Mouse (Mus musculus) C2C12 (cell line): ENCODE measurements around the gene Csrp2. TPM values are rescaled to one million over a fixed set of nuclear protein-coding genes. Genes with fewer than 3 reads are reported as not detected.

Experiments used
- H3K27me3 ChIP-seq: one replicate; pipeline ENCODE4 v1.6.1; 2011; ENCODE audit not compliant: control insufficient read depth, insufficient read depth, insufficient read length
- H3K36me3 ChIP-seq: one replicate; pipeline ENCODE4 v1.6.1; 2011; ENCODE audit not compliant: control insufficient read depth, insufficient read depth
- H3K4me3 ChIP-seq: one replicate; pipeline ENCODE4 v1.5.1; 2011; ENCODE audit warnings: mild to moderate bottlenecking, control low read depth; ENCODE audit not compliant: poor library complexity, insufficient read depth, severe bottlenecking
- H3K79me2 ChIP-seq: one replicate; pipeline ENCODE4 v1.6.1; 2011; ENCODE audit not compliant: control insufficient read depth, insufficient read depth
- H3K79me3 ChIP-seq: one replicate; pipeline ENCODE4 v1.6.1; 2011; ENCODE audit warnings: low read depth, control low read depth
- H3ac ChIP-seq: one replicate; pipeline ENCODE3; 2011; ENCODE audit warnings: low read depth; ENCODE audit not compliant: control insufficient read depth, insufficient read length
- CEBPB ChIP-seq: IDR thresholded peaks from one replicate; pipeline ENCODE4 v1.6.1; 2011; ENCODE audit warnings: low read depth, mild to moderate bottlenecking, control low read depth, moderate library complexity
- CTCF ChIP-seq: IDR thresholded peaks from one replicate; pipeline ENCODE4 v1.5.1; 2011; ENCODE audit not compliant: control insufficient read depth, insufficient read depth, insufficient read length
- FOSL1 ChIP-seq: IDR thresholded peaks from one replicate; pipeline ENCODE4 v1.8.0; 2011; ENCODE audit warnings: mild to moderate bottlenecking, low read length; ENCODE audit not compliant: poor library complexity, insufficient read depth, severe bottlenecking
- MAX ChIP-seq: IDR thresholded peaks from one replicate; pipeline ENCODE4 v1.6.1; 2011; ENCODE audit warnings: mild to moderate bottlenecking, control low read depth
- MYOD1 ChIP-seq: IDR thresholded peaks from one replicate; pipeline ENCODE4 v1.6.1; 2011; ENCODE audit warnings: low read depth; ENCODE audit not compliant: control insufficient read depth, insufficient read length
- MYOG ChIP-seq: IDR thresholded peaks from one replicate; pipeline ENCODE4 v1.6.1; 2011; ENCODE audit not compliant: control insufficient read depth, insufficient read length; ENCODE audit errors: extremely low read depth
- USF1 ChIP-seq: IDR thresholded peaks from one replicate; pipeline ENCODE4 v1.6.1; 2011; ENCODE audit warnings: low read depth, mild to moderate bottlenecking, control low read depth, moderate library complexity
- polyA plus RNA-seq: library from polyadenylated mRNA; unstranded; fragments of >200 nt; fragmentation: generic; extraction: Trizol; gene quantifications from one replicate; pipeline ENCODE4 v1.2.1, GENCODE M21; 2012; ENCODE audit warnings: missing spikeins

Csrp2 gene
- polyA plus RNA-seq, 1 experiment: 398 TPM

GRCm38 (mm10) chr10:110879426-110880066, 40.0 kb upstream of the Csrp2 start:
- H3ac ChIP-seq: no peak overlapping the region
- no peak overlapping the region for H3K4me3 ChIP-seq

GRCm38 (mm10) chr10:110881346-110881745, 38.2 kb upstream of the Csrp2 start:
- Histone ChIP-seq H3K79me3 (no peaks in the 10 kb centered on the region), H3K27me3 (no peaks in the 10 kb centered on the region), H3K36me3 (no peaks in the 10 kb centered on the region), H3K4me3 (no peak overlapping the region), H3ac (no peak overlapping the region), H3K79me2 (no peaks in the 10 kb centered on the region)
- TF ChIP-seq USF1 (no peak), MYOG (no peak), MAX (no peak), CTCF (no peak), MYOD1 (no peak), FOSL1 (no peak), CEBPB (no peak)

More at GRCm38 (mm10) chr10:110879426-110880066, 40.0 kb upstream of the Csrp2 start:
- no peaks in the 10 kb centered on the region for H3K36me3 ChIP-seq
- H3K27me3 ChIP-seq: no peaks in the 10 kb centered on the region
- TF ChIP-seq CTCF: no peak
- no peak for TF ChIP-seq MYOG
- TF ChIP-seq MAX: no peak
- TF ChIP-seq USF1: no peak
- TF ChIP-seq FOSL1: no peak
- TF ChIP-seq CEBPB: no peak
- TF ChIP-seq MYOD1: no peak
- no peaks in the 10 kb centered on the region for H3K79me2 ChIP-seq
- H3K79me3 ChIP-seq: no peaks in the 10 kb centered on the region

GRCm38 (mm10) chr10:110882701-110883100, 36.9 kb upstream of the Csrp2 start:
- Histone ChIP-seq H3K27me3 (no peaks in the 10 kb centered on the region), H3K36me3 (no peaks in the 10 kb centered on the region), H3ac (no peak overlapping the region), H3K79me3 (no peaks in the 10 kb centered on the region), H3K4me3 (no peak overlapping the region), H3K79me2 (no peaks in the 10 kb centered on the region)
- TF ChIP-seq MYOG (no peak), USF1 (no peak)

GRCm38 (mm10) chr10:110890656-110891272, 28.8 kb upstream of the Csrp2 start:
- no peaks in the 10 kb centered on the region for H3K27me3 ChIP-seq
- H3K79me3 ChIP-seq: no peaks in the 10 kb centered on the region
- H3K79me2 ChIP-seq: no peaks in the 10 kb centered on the region
- no peak overlapping the region for H3K4me3 ChIP-seq
- no peak overlapping the region for H3ac ChIP-seq
- no peak for TF ChIP-seq MAX
- TF ChIP-seq MYOD1: no peak
- TF ChIP-seq MYOG: no peak
- TF ChIP-seq CEBPB: no peak
- TF ChIP-seq FOSL1: no peak
- TF ChIP-seq CTCF: no peak
- TF ChIP-seq USF1: no peak
- no peaks in the 10 kb centered on the region for H3K36me3 ChIP-seq

- Histone ChIP-seq H3K36me3 (no peaks in the 10 kb centered on the region), H3K79me3 (no peaks in the 10 kb centered on the region), H3ac (no peak overlapping the region), H3K4me3 (no peak overlapping the region), H3K79me2 (no peaks in the 10 kb centered on the region), H3K27me3 (no peaks in the 10 kb centered on the region)
- TF ChIP-seq MYOD1 (no peak), FOSL1 (no peak), MYOG (no peak), USF1 (no peak), CTCF (no peak), MAX (no peak), CEBPB (no peak)
Observed at GRCm38 (mm10) chr10:110899744-110900501, 19.7 kb upstream of the Csrp2 start.
